Mouse (Mus musculus): ENCODE results near the gene Nr4a1.

GRCm38 (mm10) chr15:101295106-101295505 lies 41.0 kb downstream of the Nr4a1 start:
- TF ChIP-seq POLR2A (IDR thresholded peaks at IDR 0.05; ENCODE audit: insufficient read depth, low read depth, low read length), result peak; percentile 42; the same call in 1 of the 2 replicates
- 0 out of 2 replicates have a peak, but pooled peaks have one; percentile 17 for TF ChIP-seq EP300 (IDR thresholded peaks at IDR 0.05; ENCODE audit: insufficient read depth, low read depth, low read length)
- no peak for TF ChIP-seq CTCF (IDR thresholded peaks at IDR 0.05)

Measured in heart, adult 2 months (tissue).